Mouse (Mus musculus): ENCODE results near the gene Fam189a2.

Fam189a2 gene

GRCm38 (mm10) chr19:23924057-23924456, 106.8 kb downstream of the Fam189a2 start:
- no peak for DNase-seq

All from layer of hippocampus, adult 9-11 months (tissue).